Mouse (Mus musculus) neutrophil, adult 59 days (primary cell): ENCODE data around the gene Fam189b. TPM values are rescaled to one million over a fixed set of nuclear protein-coding genes. Genes with fewer than 3 reads are reported as not detected.

Source experiments
- total RNA-seq, 2 experiments: library from RNA; stranded (reverse); gene quantifications; 1 replicate in 1 of 2; 2 replicates in 1 of 2; pipeline ENCODE4 v1.2.4; 2023

Fam189b gene
- total RNA-seq, result 1 to 10 TPM; 6.2 to 8.9 TPM

GRCm38 (mm10) chr3:89183058-89183958, at the start of gene Fam189b:
Fam189b (plus strand) TSS chr3:89183143.

DNA sequence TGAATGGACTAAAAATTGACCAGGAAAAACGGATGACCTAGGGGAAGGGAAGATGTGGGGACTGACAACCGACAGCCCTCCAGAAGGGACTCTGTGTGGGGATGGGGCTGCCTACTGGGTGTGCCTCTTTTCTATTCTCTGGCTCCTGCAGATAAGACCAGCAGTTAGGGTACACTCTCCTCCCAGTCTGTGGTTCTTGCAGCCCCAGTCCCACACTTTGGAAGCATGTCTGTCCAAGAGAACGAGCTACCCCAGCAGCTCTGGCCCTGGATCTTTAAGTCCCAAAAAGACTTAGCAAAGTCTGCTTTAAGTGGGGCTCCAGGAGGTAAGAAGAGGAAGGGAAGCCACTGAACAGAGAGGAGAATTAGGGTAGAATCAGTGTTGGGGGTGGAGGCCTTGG, 47.0 kb upstream of the Fam189b start, which contains the start of gene Pklr:
Gene Pklr, plus strand, starts transcription at position 185 of the 400 bp plus-strand sequence.

GRCm38 (mm10) chr3:89159616-89160344, 23.2 kb upstream of the Fam189b start, which contains the start of gene Hcn3:
Hcn3 (minus strand) TSS chr3:89160196.

GRCm38 (mm10) chr3:89164506-89165267, 18.3 kb upstream of the Fam189b start, which contains the start of gene Clk2:
Clk2 (plus strand) TSS chr3:89164795.

GRCm38 (mm10) chr3:89177242-89178106, 5.5 kb upstream of the Fam189b start, which contains the start of gene Scamp3:
Scamp3 (plus strand) TSS chr3:89177473.

GRCm38 (mm10) chr3:89202253-89203141, 19.6 kb downstream of the Fam189b start, which contains the start of gene Gba:
Gba (plus strand) TSS chr3:89202928.

GRCm38 (mm10) chr3:89214681-89215411, 31.9 kb downstream of the Fam189b start, which contains the start of gene Thbs3:
Thbs3 (plus strand) TSS chr3:89215180.

GRCm38 (mm10) chr3:89226900-89227299, 44.0 kb downstream of the Fam189b start, which contains the start of gene Mtx1:
Mtx1 (minus strand) TSS chr3:89227088.

GRCm38 (mm10) chr3:89228836-89229235, 45.9 kb downstream of the Fam189b start, which contains the start of gene Muc1:
Muc1 (plus strand) TSS chr3:89229057.

Other genes starting within 250 kb of the Fam189b start
- gene Ash1l, start 232.5 kb upstream of the Fam189b start, total RNA-seq, result 10 to 100 TPM; 39.4 to 39.7 TPM
- gene Dap3, start 232.0 kb upstream of the Fam189b start, total RNA-seq, result 10 to 100 TPM; 62.2 to 63.3 TPM
- 10 to 100 TPM; 18.7 to 23.5 TPM for gene Rusc1, start 89.8 kb upstream of the Fam189b start, total RNA-seq
- gene Gm43738, start 82.0 kb upstream of the Fam189b start, total RNA-seq, result not detected
- 10 to 100 TPM; 27.4 to 34.5 TPM for gene Fdps, start 81.2 kb upstream of the Fam189b start, total RNA-seq
- gene Pklr, start 47.0 kb upstream of the Fam189b start, total RNA-seq, result 10 to 100 TPM in 1 of 2 experiments, 1 to 10 TPM in 1; 5.7 to 15.2 TPM
- gene Hcn3, start 22.9 kb upstream of the Fam189b start, total RNA-seq, result not detected
- 10 to 100 TPM; 46.4 to 68.4 TPM for gene Clk2, start 18.3 kb upstream of the Fam189b start, total RNA-seq
- gene Scamp3, start 5.7 kb upstream of the Fam189b start, total RNA-seq, result 10 to 100 TPM; 43.8 to 48.0 TPM
- 10 to 100 TPM; 62.4 to 71.4 TPM for gene Gba, start 19.8 kb downstream of the Fam189b start, total RNA-seq
- 1 to 10 TPM in 1 of 2 experiments, under 1 TPM in 1; 0.38 to 1.1 TPM for gene Thbs3, start 32.0 kb downstream of the Fam189b start, total RNA-seq
- gene Mtx1, start 43.9 kb downstream of the Fam189b start, total RNA-seq, result 10 to 100 TPM; 51.2 to 53.3 TPM
- gene Muc1, start 45.9 kb downstream of the Fam189b start, total RNA-seq, result not detected
- 10 to 100 TPM; 58.9 to 75.6 TPM for gene Krtcap2, start 62.8 kb downstream of the Fam189b start, total RNA-seq
- gene Trim46, start 63.2 kb downstream of the Fam189b start, total RNA-seq, result under 1 TPM; 0.53 to 0.69 TPM
- 10 to 100 TPM; 35.3 to 45.6 TPM for gene Dpm3, start 76.2 kb downstream of the Fam189b start, total RNA-seq
- gene Slc50a1, start 87.4 kb downstream of the Fam189b start, total RNA-seq, result 10 to 100 TPM; 18.8 to 21.5 TPM
- not detected for gene Efna1, start 98.0 kb downstream of the Fam189b start, total RNA-seq
- not detected for gene Efna3, start 139.8 kb downstream of the Fam189b start, total RNA-seq
- gene Efna4, start 154.9 kb downstream of the Fam189b start, total RNA-seq, result not detected
- 100 to 1,000 TPM; 120 to 129 TPM for gene Adam15, start 166.9 kb downstream of the Fam189b start, total RNA-seq
- gene Dcst2, start 178.8 kb downstream of the Fam189b start, total RNA-seq, result not detected
- gene Dcst1, start 182.1 kb downstream of the Fam189b start, total RNA-seq, result not detected
- gene Zbtb7b, start 211.6 kb downstream of the Fam189b start, total RNA-seq, result 100 to 1,000 TPM; 134 to 142 TPM
- under 1 TPM in 1 of 2 experiments, not detected in 1; 0.87 TPM for gene Lenep, start 219.7 kb downstream of the Fam189b start, total RNA-seq
- gene Flad1, start 228.7 kb downstream of the Fam189b start, total RNA-seq, result 10 to 100 TPM; 14.4 to 16.8 TPM
- gene Cks1b, start 235.2 kb downstream of the Fam189b start, total RNA-seq, result 10 to 100 TPM; 42.6 to 51.9 TPM
- gene Shc1, start 235.3 kb downstream of the Fam189b start, total RNA-seq, result 100 to 1,000 TPM; 104 to 111 TPM
- gene Pygo2, start 247.1 kb downstream of the Fam189b start, total RNA-seq, result 10 to 100 TPM; 37.1 to 39.3 TPM